8 mouse cellular contexts compared by ENCODE assay signal in the genomic region with DNA sequence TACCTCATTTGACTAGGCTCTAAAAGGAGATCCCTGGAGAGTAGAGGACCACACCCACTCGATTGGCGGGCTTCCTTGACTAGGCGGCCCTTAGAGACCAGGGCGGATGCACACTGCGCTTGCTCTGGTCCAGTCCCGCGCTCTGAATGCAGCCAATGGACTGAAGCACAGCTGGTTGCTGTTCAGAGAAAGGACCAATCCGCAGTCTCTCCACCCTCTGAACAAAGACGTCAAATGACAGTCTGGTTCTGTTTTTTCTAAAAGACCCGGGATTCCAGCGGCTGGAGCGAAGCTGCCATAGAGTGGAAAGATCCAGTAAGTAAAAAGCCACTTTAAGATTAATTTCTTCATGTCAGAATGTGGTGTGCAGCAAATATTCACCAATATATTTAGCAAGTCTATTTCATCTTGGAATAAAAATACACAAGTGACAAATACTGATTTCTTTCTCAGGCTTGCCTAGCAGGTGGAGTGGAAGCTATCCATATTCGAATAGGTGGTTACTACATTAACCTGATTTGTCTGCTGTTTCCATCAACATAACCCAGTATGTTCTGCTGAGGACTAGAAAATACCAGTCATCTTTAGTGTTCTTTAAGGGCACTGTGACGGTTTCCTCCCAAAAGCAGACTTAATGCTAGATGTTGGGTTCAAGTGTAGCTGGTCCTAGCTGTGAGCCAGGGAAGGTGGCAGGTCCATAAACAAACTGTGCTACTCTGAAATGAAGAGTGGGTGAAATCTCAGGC. TPM values are rescaled to one million over a fixed set of nuclear protein-coding genes. Genes with fewer than 3 reads are reported as not detected.
DNase-seq lines count a peak whose midpoint lies in the region; ATAC-seq lines count a peak whose summit lies in the region.

No protein-coding gene starts in this region.

- peaks cover 4% of the 10 kb centered on the region for H3K36me3 ChIP-seq in hindbrain, embryonic 14.5 days (replicated peaks; ENCODE audit: control insufficient read depth, insufficient read depth)

- H3K27ac ChIP-seq in hindbrain, embryonic 14.5 days: peak overlapping the region; percentile 22; the same call in 1 of the 2 replicates

- peak overlapping the region; percentile 48 for H3K9ac ChIP-seq in hindbrain, embryonic 14.5 days

- peak; percentile 91 for DNase-seq in MN1 (ENCODE audit: low spot score)
- peak; percentile 23 to 46 for DNase-seq in cerebellum, postnatal 25 days
- DNase-seq in frontal cortex, postnatal 25 days (ENCODE audit: low spot score in 2 of 2): peak; percentile 38 to 53
- DNase-seq in hindbrain, embryonic 14.5 days (ENCODE audit: low spot score): peak; percentile 81
- peak; percentile 61 for DNase-seq in left cerebral cortex, adult 11 months (ENCODE audit: low spot score)
- DNase-seq in lung, postnatal 36 days: peak; percentile 97
- DNase-seq in retina, embryonic 14.5 days (ENCODE audit: low spot score): peak; percentile 89
- peak; percentile 66 for DNase-seq in thymus, postnatal 4 days

- ATAC-seq in hindbrain, embryonic 14.5 days (ENCODE audit: low FRiP score): peak; percentile 100

- H3K27me3 ChIP-seq in hindbrain, embryonic 14.5 days (ENCODE audit: control insufficient read depth, insufficient read depth, low read length): no peaks in the 10 kb centered on the region

- H3K9me3 ChIP-seq in hindbrain, embryonic 14.5 days (ENCODE audit: control insufficient read depth, low read length): no peaks in the 10 kb centered on the region

- 4% methylated on average over 14 of the region's 14 CpGs for WGBS in hindbrain, embryonic 14.5 days

- H3K4me2 ChIP-seq in hindbrain, embryonic 14.5 days (replicated peaks): peak overlapping the region; percentile 51

- H3K4me1 ChIP-seq in hindbrain, embryonic 14.5 days (replicated peaks; ENCODE audit: control insufficient read depth, insufficient read depth, low read length): peaks cover 6% of the 10 kb centered on the region

- H3K4me3 ChIP-seq in hindbrain, embryonic 14.5 days (replicated peaks; ENCODE audit: low read length): peak overlapping the region; percentile 28

RNA-seq across cellular contexts. Expression of gene Gm4952, which starts 26.3 kb away (rescaled TPM):
- polyA plus RNA-seq in hindbrain, embryonic 14.5 days (2014; fragmentation: Nextera tagmentation; extraction: Ambion mirVana): not detected in 2 replicates

RNA-seq across cellular contexts. Expression of gene Fam111a, which starts 27.9 kb away (rescaled TPM):
- 7.1 and 7.5 TPM in 2 replicates for polyA plus RNA-seq in hindbrain, embryonic 14.5 days (2014; fragmentation: Nextera tagmentation; extraction: Ambion mirVana)

RNA-seq across cellular contexts. Expression of gene Glyat, which starts 59.7 kb away (rescaled TPM):
- polyA plus RNA-seq in hindbrain, embryonic 14.5 days (2014; fragmentation: Nextera tagmentation; extraction: Ambion mirVana): not detected in 2 replicates

Comparison
In these comparisons a context has a peak if more than half of its experiments do, and no peak if none do; other contexts are left out.
1. Peak in every context shown above with its lines: DNase-seq, ATAC-seq, H3K4me3 ChIP-seq and H3K27ac ChIP-seq.
2. DNase-seq: peak in every context shown above with its lines; median percentile 97 in lung, postnatal 36 days; 91 in MN1; 89 in retina, embryonic 14.5 days; 81 in hindbrain, embryonic 14.5 days; 66 in thymus, postnatal 4 days; 61 in left cerebral cortex, adult 11 months; 46 in frontal cortex, postnatal 25 days; 34 in cerebellum, postnatal 25 days.